Mouse (Mus musculus): ENCODE measurements around the gene Prnd. TPM values are rescaled to one million over a fixed set of nuclear protein-coding genes. Genes with fewer than 3 reads are reported as not detected.

Gene Prnd
- polyA plus RNA-seq, 1 experiment from 2014 or later = 1.6 TPM

- H3K4me3 ChIP-seq (ENCODE audit: low read depth, low read length) = no peak overlapping the region
- no peak for ATAC-seq (replicated peaks; ENCODE audit: low FRiP score)
- H3K27ac ChIP-seq (ENCODE audit: low read depth, low read length) = no peak overlapping the region
Observed at GRCm38 (mm10) chr2:131980866-131981265, 30.2 kb downstream of the Prnd start.

GRCm38 (mm10) chr2:131982546-131983196, 32.0 kb downstream of the Prnd start:
- Histone ChIP-seq H3K36me3 (ENCODE audit: control insufficient read depth, insufficient read depth, low read length) (no peaks in the 10 kb centered on the region), H3K4me2 (no peak overlapping the region), H3K4me1 (replicated peaks; ENCODE audit: control insufficient read depth, insufficient read depth, low read length) (no peaks in the 10 kb centered on the region), H3K27ac (ENCODE audit: low read depth, low read length) (no peak overlapping the region), H3K27me3 (replicated peaks; ENCODE audit: control insufficient read depth, insufficient read depth, low read length) (no peaks in the 10 kb centered on the region), H3K9ac (ENCODE audit: low read depth, low read length) (no peak overlapping the region), H3K9me3 (ENCODE audit: control insufficient read depth, low read length) (peaks cover 2% of the 10 kb centered on the region; the same call in 1 of the 2 replicates), H3K4me3 (ENCODE audit: low read depth, low read length) (no peak overlapping the region)
- ATAC-seq (replicated peaks; ENCODE audit: low FRiP score) = peak; percentile 60; the same call in 1 of the 2 replicates
- WGBS = 12% methylated on average over 6 of the region's 6 CpGs
- DNase-seq (ENCODE audit: low spot score) = no peak

More at GRCm38 (mm10) chr2:131980866-131981265, 30.2 kb downstream of the Prnd start:
- DNase-seq (ENCODE audit: low spot score) = no peak
- Histone ChIP-seq H3K9ac (ENCODE audit: low read depth, low read length) (no peak overlapping the region), H3K4me1 (replicated peaks; ENCODE audit: control insufficient read depth, insufficient read depth, low read length) (no peaks in the 10 kb centered on the region), H3K9me3 (ENCODE audit: control insufficient read depth, low read length) (peaks cover 2% of the 10 kb centered on the region; the same call in 1 of the 2 replicates), H3K36me3 (ENCODE audit: control insufficient read depth, insufficient read depth, low read length) (no peaks in the 10 kb centered on the region), H3K27me3 (replicated peaks; ENCODE audit: control insufficient read depth, insufficient read depth, low read length) (no peaks in the 10 kb centered on the region), H3K4me2 (no peak overlapping the region)
- WGBS = 22% methylated on average over 9 of the region's 9 CpGs

DNA sequence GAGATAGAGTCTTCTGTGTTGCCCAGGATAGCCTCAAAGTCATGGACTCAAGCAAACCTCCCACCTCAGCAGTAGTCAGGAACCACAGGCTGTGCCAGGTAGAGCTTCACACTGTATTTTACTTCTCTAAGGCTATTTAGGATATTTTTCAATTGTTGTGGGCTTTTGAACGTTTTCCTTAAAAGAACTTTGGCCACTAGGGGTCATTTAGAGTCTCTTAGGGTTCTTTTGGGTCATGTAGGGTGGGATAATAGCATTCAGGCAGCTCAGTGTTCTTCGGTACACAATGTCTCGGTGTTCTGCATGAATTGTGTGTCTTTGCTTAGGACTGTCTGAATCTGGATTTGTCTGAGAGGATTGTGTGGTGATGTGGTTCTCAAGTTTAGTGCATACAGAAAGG, 37.3 kb downstream of the Prnd start:
- H3K4me3 ChIP-seq (ENCODE audit: low read depth, low read length) = no peak overlapping the region
- no peaks in the 10 kb centered on the region for H3K27me3 ChIP-seq (replicated peaks; ENCODE audit: control insufficient read depth, insufficient read depth, low read length)
- no peaks in the 10 kb centered on the region for H3K4me1 ChIP-seq (replicated peaks; ENCODE audit: control insufficient read depth, insufficient read depth, low read length)
- ATAC-seq (replicated peaks; ENCODE audit: low FRiP score) (no peak), DNase-seq (ENCODE audit: low spot score) (no peak)
- no peaks in the 10 kb centered on the region for H3K9me3 ChIP-seq (ENCODE audit: control insufficient read depth, low read length)
- 56% methylated on average over 3 of the region's 3 CpGs for WGBS
- H3K4me2 ChIP-seq = no peak overlapping the region
- H3K9ac ChIP-seq (ENCODE audit: low read depth, low read length) = no peak overlapping the region
- H3K36me3 ChIP-seq (ENCODE audit: control insufficient read depth, insufficient read depth, low read length) = no peaks in the 10 kb centered on the region
- no peak overlapping the region for H3K27ac ChIP-seq (ENCODE audit: low read depth, low read length)

GRCm38 (mm10) chr2:131988550-131988949, 37.9 kb downstream of the Prnd start:
- Histone ChIP-seq H3K27ac (ENCODE audit: low read depth, low read length) (no peak overlapping the region), H3K9me3 (ENCODE audit: control insufficient read depth, low read length) (no peaks in the 10 kb centered on the region), H3K9ac (ENCODE audit: low read depth, low read length) (no peak overlapping the region), H3K4me3 (ENCODE audit: low read depth, low read length) (no peak overlapping the region), H3K4me1 (replicated peaks; ENCODE audit: control insufficient read depth, insufficient read depth, low read length) (no peaks in the 10 kb centered on the region), H3K4me2 (no peak overlapping the region), H3K36me3 (ENCODE audit: control insufficient read depth, insufficient read depth, low read length) (no peaks in the 10 kb centered on the region), H3K27me3 (replicated peaks; ENCODE audit: control insufficient read depth, insufficient read depth, low read length) (no peaks in the 10 kb centered on the region)
- ATAC-seq (replicated peaks; ENCODE audit: low FRiP score) = no peak
- WGBS = 58% methylated on average over 2 of the region's 2 CpGs
- no peak for DNase-seq (ENCODE audit: low spot score)

- ATAC-seq (replicated peaks; ENCODE audit: low FRiP score) (no peak), DNase-seq (ENCODE audit: low spot score) (no peak)
- 63% methylated on average over 2 of the region's 2 CpGs for WGBS
Observed at GRCm38 (mm10) chr2:131992487-131992886, 41.8 kb downstream of the Prnd start.

GRCm38 (mm10) chr2:131993151-131993550, 42.5 kb downstream of the Prnd start:
- ATAC-seq (replicated peaks; ENCODE audit: low FRiP score) (no peak), DNase-seq (ENCODE audit: low spot score) (no peak)
- Histone ChIP-seq H3K4me1 (replicated peaks; ENCODE audit: control insufficient read depth, insufficient read depth, low read length) (no peaks in the 10 kb centered on the region), H3K4me3 (ENCODE audit: low read depth, low read length) (no peak overlapping the region), H3K9me3 (ENCODE audit: control insufficient read depth, low read length) (no peaks in the 10 kb centered on the region), H3K27me3 (replicated peaks; ENCODE audit: control insufficient read depth, insufficient read depth, low read length) (no peaks in the 10 kb centered on the region), H3K36me3 (ENCODE audit: control insufficient read depth, insufficient read depth, low read length) (no peaks in the 10 kb centered on the region), H3K4me2 (no peak overlapping the region), H3K9ac (ENCODE audit: low read depth, low read length) (no peak overlapping the region), H3K27ac (ENCODE audit: low read depth, low read length) (no peak overlapping the region)
- WGBS = 76% methylated on average over 4 of the region's 4 CpGs

More at GRCm38 (mm10) chr2:131992487-131992886, 41.8 kb downstream of the Prnd start:
- no peak overlapping the region for H3K9ac ChIP-seq (ENCODE audit: low read depth, low read length)
- no peaks in the 10 kb centered on the region for H3K36me3 ChIP-seq (ENCODE audit: control insufficient read depth, insufficient read depth, low read length)
- no peak overlapping the region for H3K27ac ChIP-seq (ENCODE audit: low read depth, low read length)
- no peaks in the 10 kb centered on the region for H3K4me1 ChIP-seq (replicated peaks; ENCODE audit: control insufficient read depth, insufficient read depth, low read length)
- H3K4me2 ChIP-seq = no peak overlapping the region
- H3K27me3 ChIP-seq (replicated peaks; ENCODE audit: control insufficient read depth, insufficient read depth, low read length) = no peaks in the 10 kb centered on the region
- H3K9me3 ChIP-seq (ENCODE audit: control insufficient read depth, low read length) = no peaks in the 10 kb centered on the region
- no peak overlapping the region for H3K4me3 ChIP-seq (ENCODE audit: low read depth, low read length)

DNA sequence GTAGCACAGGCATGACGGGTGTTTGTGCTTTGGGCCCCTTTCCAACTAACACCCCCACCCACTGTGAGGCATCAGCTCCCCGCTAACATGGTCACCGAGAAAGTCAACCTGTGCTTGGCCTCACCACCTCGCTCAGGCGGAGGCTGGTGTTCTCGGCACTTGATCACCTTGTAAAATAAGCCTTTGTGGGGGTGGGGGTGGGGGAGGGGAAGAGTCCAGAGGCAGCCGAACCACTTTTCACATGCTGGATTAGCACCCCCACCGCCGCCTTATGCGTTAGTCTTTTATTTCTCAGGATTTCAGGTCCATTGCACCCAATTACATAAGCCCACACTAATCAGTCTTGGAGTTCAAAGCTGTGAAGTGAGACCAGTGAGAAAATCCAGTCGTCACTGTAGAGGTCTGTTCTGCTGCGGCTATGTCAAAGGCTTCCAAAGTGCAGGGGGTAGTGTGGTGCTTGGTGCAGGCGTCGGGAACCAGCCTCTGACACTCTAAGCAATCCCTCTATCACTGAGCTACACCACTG, 43.0 kb downstream of the Prnd start:
- no peak for ATAC-seq (replicated peaks; ENCODE audit: low FRiP score)
- no peaks in the 10 kb centered on the region for H3K4me1 ChIP-seq (replicated peaks; ENCODE audit: control insufficient read depth, insufficient read depth, low read length)
- no peak overlapping the region for H3K4me3 ChIP-seq (ENCODE audit: low read depth, low read length)
- no peaks in the 10 kb centered on the region for H3K27me3 ChIP-seq (replicated peaks; ENCODE audit: control insufficient read depth, insufficient read depth, low read length)
- H3K27ac ChIP-seq (ENCODE audit: low read depth, low read length) = no peak overlapping the region
- 49% methylated on average over 14 of the region's 14 CpGs for WGBS
- H3K9ac ChIP-seq (ENCODE audit: low read depth, low read length) = no peak overlapping the region
- no peaks in the 10 kb centered on the region for H3K9me3 ChIP-seq (ENCODE audit: control insufficient read depth, low read length)
- no peak overlapping the region for H3K4me2 ChIP-seq
- no peaks in the 10 kb centered on the region for H3K36me3 ChIP-seq (ENCODE audit: control insufficient read depth, insufficient read depth, low read length)
- DNase-seq (ENCODE audit: low spot score) = no peak

GRCm38 (mm10) chr2:131994971-131995370, 44.3 kb downstream of the Prnd start:
- Histone ChIP-seq H3K9me3 (ENCODE audit: control insufficient read depth, low read length) (no peaks in the 10 kb centered on the region), H3K9ac (ENCODE audit: low read depth, low read length) (no peak overlapping the region), H3K36me3 (ENCODE audit: control insufficient read depth, insufficient read depth, low read length) (no peaks in the 10 kb centered on the region), H3K27me3 (replicated peaks; ENCODE audit: control insufficient read depth, insufficient read depth, low read length) (no peaks in the 10 kb centered on the region), H3K4me2 (no peak overlapping the region), H3K4me3 (ENCODE audit: low read depth, low read length) (no peak overlapping the region), H3K27ac (ENCODE audit: low read depth, low read length) (no peak overlapping the region), H3K4me1 (replicated peaks; ENCODE audit: control insufficient read depth, insufficient read depth, low read length) (no peaks in the 10 kb centered on the region)
- WGBS = 88% methylated on average over 6 of the region's 6 CpGs
- DNase-seq (ENCODE audit: low spot score) (no peak), ATAC-seq (replicated peaks; ENCODE audit: low FRiP score) (no peak)

GRCm38 (mm10) chr2:131995742-131996141, 45.1 kb downstream of the Prnd start:
- H3K4me1 ChIP-seq (replicated peaks; ENCODE audit: control insufficient read depth, insufficient read depth, low read length) = no peaks in the 10 kb centered on the region
- 82% methylated on average over 12 of the region's 12 CpGs for WGBS
- H3K4me2 ChIP-seq = no peak overlapping the region
- no peak overlapping the region for H3K4me3 ChIP-seq (ENCODE audit: low read depth, low read length)
- H3K9me3 ChIP-seq (ENCODE audit: control insufficient read depth, low read length) = no peaks in the 10 kb centered on the region
- no peak for DNase-seq (ENCODE audit: low spot score)
- H3K27ac ChIP-seq (ENCODE audit: low read depth, low read length) = no peak overlapping the region
- H3K27me3 ChIP-seq (replicated peaks; ENCODE audit: control insufficient read depth, insufficient read depth, low read length) = no peaks in the 10 kb centered on the region
- H3K36me3 ChIP-seq (ENCODE audit: control insufficient read depth, insufficient read depth, low read length) = no peaks in the 10 kb centered on the region
- no peak for ATAC-seq (replicated peaks; ENCODE audit: low FRiP score)
- no peak overlapping the region for H3K9ac ChIP-seq (ENCODE audit: low read depth, low read length)
